Mouse (Mus musculus) intestine, embryonic 16.5 days (tissue): ENCODE data around the gene Ruvbl2. TPM values are rescaled to one million over a fixed set of nuclear protein-coding genes. Genes with fewer than 3 reads are reported as not detected.
"Not testable (repeated sequence)": the region's sequence is repeated elsewhere in the genome, so short reads cannot be mapped to it uniquely, and the experiment has no call there.

Experiments
- ATAC-seq: fragments of 200-750 bp; cut with Nextera tagmentation; 2 replicates; pipeline ENCODE4 v1.8.0; 2017; ENCODE audit warnings: moderate TSS enrichment, moderate library complexity
- H3K27ac ChIP-seq: fragments of 300-500 bp; sonication (generic); 2 replicates; pipeline ENCODE4 v1.5.1; 2014; ENCODE audit warnings: mild to moderate bottlenecking, low read length
- H3K27me3 ChIP-seq: fragments of 300-500 bp; sonication (generic); replicated peaks from 2 replicates; pipeline ENCODE4 v1.6.1; 2014; ENCODE audit warnings: low read length, control low read depth, mixed read lengths; ENCODE audit not compliant: control insufficient read depth, insufficient read depth
- H3K36me3 ChIP-seq: fragments of 300-500 bp; sonication (generic); 2 replicates; pipeline ENCODE4 v1.6.1; 2014; ENCODE audit warnings: low read length, control low read depth; ENCODE audit not compliant: control insufficient read depth, insufficient read depth
- H3K4me1 ChIP-seq: fragments of 300-500 bp; sonication (generic); 2 replicates; pipeline ENCODE4 v1.6.1; 2014; ENCODE audit warnings: low read length, control low read depth, mixed read lengths; ENCODE audit not compliant: control insufficient read depth, insufficient read depth
- H3K4me2 ChIP-seq: fragments of 300-500 bp; sonication (generic); 2 replicates; pipeline ENCODE4 v1.6.1; 2014; ENCODE audit warnings: low read depth, low read length, control low read depth
- H3K4me3 ChIP-seq: fragments of 300-500 bp; sonication (generic); 2 replicates; pipeline ENCODE4 v1.5.1; 2014; ENCODE audit warnings: mild to moderate bottlenecking, low read length
- H3K9ac ChIP-seq: fragments of 300-500 bp; sonication (generic); 2 replicates; pipeline ENCODE4 v1.6.1; 2014; ENCODE audit warnings: low read depth, low read length
- H3K9me3 ChIP-seq: fragments of 300-500 bp; sonication (generic); 2 replicates; pipeline ENCODE4 v1.6.1; 2016; ENCODE audit warnings: low read length, control low read depth; ENCODE audit not compliant: control insufficient read depth
- WGBS: fragments of 180-500 bp; shearing (Covaris S2); extraction: QIAGEN DNeasy Blood & Tissue Kit; methylation state at CpG from one replicate; pipeline ENCODE4 v1.1.7; 2014; 5-methylcytosine and 5-hydroxymethylcytosine counted together
- polyA plus RNA-seq: library from polyadenylated mRNA; unstranded; fragments of >200 nt; fragmentation: Nextera tagmentation; extraction: Ambion mirVana; gene quantifications from 2 replicates; pipeline ENCODE4 v1.2.1, GENCODE M21; 2015

The Ruvbl2 gene
- polyA plus RNA-seq, 1 experiment from 2014 or later: 134 TPM

DNA sequence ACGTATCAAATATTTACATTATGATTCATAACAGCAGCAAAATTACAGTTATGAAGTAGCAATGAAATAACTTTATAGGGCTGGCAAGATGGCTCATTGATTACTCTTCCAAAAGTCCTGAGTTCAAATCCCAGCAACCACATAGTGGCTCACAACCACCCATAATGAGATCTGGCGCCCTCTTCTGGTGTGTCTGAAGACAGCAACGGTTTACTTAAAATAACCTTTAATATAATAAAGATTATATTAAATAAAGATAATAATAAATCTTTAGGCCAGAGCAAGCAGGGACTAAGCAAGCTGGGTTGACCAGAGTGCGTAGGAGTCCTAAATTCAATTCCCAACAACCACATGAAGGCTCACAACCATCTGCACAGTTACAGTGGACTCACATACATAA, 25.0 kb upstream of the Ruvbl2 start:
- H3K27me3 ChIP-seq, H3K9ac ChIP-seq, H3K9me3 ChIP-seq, H3K4me2 ChIP-seq, ATAC-seq, H3K4me3 ChIP-seq, H3K36me3 ChIP-seq, H3K27ac ChIP-seq: not testable (repeated sequence)
- 73% methylated on average over 4 of the region's 4 CpGs for WGBS
- peaks cover 37% of the 10 kb centered on the region for H3K4me1 ChIP-seq

DNA sequence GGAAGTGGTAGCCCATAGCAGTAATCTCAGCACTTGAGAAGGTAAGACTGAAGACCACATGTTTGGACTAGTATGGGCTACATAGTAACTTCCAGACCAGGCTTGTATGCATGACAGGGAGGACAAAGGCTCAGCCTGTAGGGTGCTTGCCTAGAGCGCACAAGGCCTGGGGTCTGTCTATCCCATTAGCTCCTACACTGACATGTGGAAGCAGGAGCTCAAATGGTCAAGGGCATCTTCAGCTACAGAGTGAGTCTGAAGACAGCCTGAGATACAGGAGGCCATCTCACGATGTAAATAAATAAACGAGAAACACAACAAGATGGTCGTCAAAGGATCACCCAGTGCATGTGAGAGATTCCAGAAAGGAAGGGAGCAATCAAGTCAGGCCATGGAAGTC, 24.4 kb upstream of the Ruvbl2 start:
- H3K9ac ChIP-seq: no peak overlapping the region
- no peaks in the 10 kb centered on the region for H3K9me3 ChIP-seq
- WGBS: 84% methylated on average over 4 of the region's 4 CpGs
- ATAC-seq: no peak
- peaks cover 3% of the 10 kb centered on the region for H3K36me3 ChIP-seq
- H3K27ac ChIP-seq: peak overlapping the region; percentile 17; the same call in 1 of the 2 replicates
- H3K4me1 ChIP-seq: peaks cover 39% of the 10 kb centered on the region
- no peaks in the 10 kb centered on the region for H3K27me3 ChIP-seq
- no peak overlapping the region for H3K4me2 ChIP-seq
- no peak overlapping the region for H3K4me3 ChIP-seq

DNA sequence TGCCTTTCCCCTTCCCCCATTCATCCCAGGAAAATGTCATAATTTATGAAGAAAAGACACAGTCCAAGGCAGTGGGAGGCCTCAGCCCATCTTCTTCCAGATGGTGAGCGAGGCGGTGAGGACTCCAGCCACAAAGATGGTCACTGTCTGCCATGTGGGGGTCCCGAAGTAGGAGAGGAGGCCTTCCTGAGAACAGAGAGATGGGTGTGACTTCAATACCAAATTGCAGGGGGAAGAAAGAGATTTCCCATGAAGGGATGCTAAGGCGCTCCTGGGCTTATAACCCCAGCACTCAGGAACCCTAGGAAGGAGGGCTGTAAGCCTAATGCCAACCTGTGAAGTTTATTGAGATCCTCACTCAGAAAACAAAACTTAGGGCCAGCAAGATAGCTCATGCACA, 23.9 kb upstream of the Ruvbl2 start:
- ATAC-seq: no peak
- H3K4me3 ChIP-seq: no peak overlapping the region
- H3K4me2 ChIP-seq: no peak overlapping the region
- H3K9ac ChIP-seq: no peak overlapping the region
- H3K27me3 ChIP-seq: no peaks in the 10 kb centered on the region
- peaks cover 7% of the 10 kb centered on the region for H3K36me3 ChIP-seq
- 69% methylated on average over 4 of the region's 4 CpGs for WGBS
- H3K4me1 ChIP-seq: peaks cover 39% of the 10 kb centered on the region
- no peaks in the 10 kb centered on the region for H3K9me3 ChIP-seq
- peak overlapping the region; percentile 95 for H3K27ac ChIP-seq

DNA sequence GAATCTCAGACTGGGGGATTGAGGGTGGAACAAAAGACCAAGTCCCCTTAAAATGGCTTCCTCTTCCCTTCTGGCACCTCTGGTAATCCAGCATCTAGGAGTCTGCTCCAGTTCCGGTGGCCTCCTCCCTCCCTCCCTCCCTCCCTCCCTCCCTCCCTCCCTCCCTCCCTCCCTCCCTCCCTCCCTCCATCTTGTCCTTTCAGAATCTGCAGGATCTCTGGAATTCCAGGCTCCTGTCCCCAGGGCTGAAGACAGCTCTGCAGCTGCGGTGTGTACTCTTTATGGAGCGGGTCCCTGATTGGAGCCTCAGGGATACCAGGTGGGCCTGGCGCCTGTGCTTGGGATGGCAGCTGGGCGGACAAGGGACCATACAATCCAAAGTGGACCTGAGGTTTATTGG, 23.4 kb upstream of the Ruvbl2 start:
- no peaks in the 10 kb centered on the region for H3K27me3 ChIP-seq
- H3K36me3 ChIP-seq: peaks cover 7% of the 10 kb centered on the region
- no peaks in the 10 kb centered on the region for H3K9me3 ChIP-seq
- no peak overlapping the region for H3K4me3 ChIP-seq
- peak overlapping the region; percentile 54 for H3K4me2 ChIP-seq
- peak overlapping the region; percentile 69 for H3K9ac ChIP-seq
- peaks cover 39% of the 10 kb centered on the region for H3K4me1 ChIP-seq
- WGBS: 48% methylated on average over 5 of the region's 5 CpGs
- peak; percentile 1; the same call in 1 of the 2 replicates for ATAC-seq
- H3K27ac ChIP-seq: peak overlapping the region; percentile 95

DNA sequence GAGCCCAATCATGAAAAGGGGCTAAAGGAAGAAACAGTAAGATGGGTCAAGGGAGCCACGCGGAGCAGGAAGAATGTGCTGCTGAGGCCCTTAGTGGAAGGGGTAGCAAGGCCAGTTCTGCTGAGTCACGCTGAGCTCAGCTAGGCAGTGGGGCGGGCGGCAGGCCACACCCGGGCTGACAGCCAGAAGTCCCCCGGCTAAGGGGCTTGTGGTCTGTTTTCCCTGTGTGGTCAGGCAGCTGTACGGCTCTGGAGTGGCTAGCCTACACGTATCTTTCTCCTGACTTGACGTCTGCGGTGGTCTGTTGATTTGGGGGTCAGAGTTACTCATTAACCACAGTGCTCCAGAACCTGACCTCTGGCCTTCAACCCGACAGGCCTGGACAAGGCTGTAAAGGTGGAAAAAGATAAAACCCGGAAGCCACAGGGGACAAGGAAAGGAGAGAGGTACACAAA, 23.0 kb upstream of the Ruvbl2 start:
- peak overlapping the region; percentile 54 for H3K4me2 ChIP-seq
- peaks cover 7% of the 10 kb centered on the region for H3K36me3 ChIP-seq
- peak overlapping the region; percentile 47 for H3K4me3 ChIP-seq
- no peaks in the 10 kb centered on the region for H3K9me3 ChIP-seq
- H3K27ac ChIP-seq: peak overlapping the region; percentile 95
- peaks cover 37% of the 10 kb centered on the region for H3K4me1 ChIP-seq
- 11% methylated on average over 13 of the region's 13 CpGs for WGBS
- ATAC-seq: peak; percentile 57
- no peaks in the 10 kb centered on the region for H3K27me3 ChIP-seq
- peak overlapping the region; percentile 69 for H3K9ac ChIP-seq

DNA sequence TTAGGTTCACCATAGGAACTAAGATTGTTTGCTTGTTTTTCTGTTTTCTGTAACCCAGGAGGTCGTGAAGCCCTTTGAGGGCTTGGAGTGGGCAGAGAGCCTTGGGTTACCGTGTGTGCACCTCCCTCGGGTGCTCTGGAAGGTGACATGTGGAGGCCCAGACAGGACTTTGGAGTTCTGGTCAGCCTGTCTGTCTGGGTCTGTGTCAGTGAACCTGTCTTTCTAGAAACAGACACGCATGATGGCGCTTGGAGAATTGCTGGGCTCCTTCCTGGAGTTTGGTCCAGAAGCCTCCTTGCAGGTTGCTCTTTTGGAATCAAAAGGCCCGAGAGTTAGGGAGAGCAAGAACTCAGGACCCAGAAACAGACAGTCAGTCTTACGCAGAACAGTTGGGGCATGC, 22.5 kb upstream of the Ruvbl2 start:
- peak overlapping the region; percentile 95 for H3K27ac ChIP-seq
- peak; percentile 11 for ATAC-seq
- 62% methylated on average over 7 of the region's 7 CpGs for WGBS
- H3K4me2 ChIP-seq: peak overlapping the region; percentile 54
- H3K9me3 ChIP-seq: no peaks in the 10 kb centered on the region
- peak overlapping the region; percentile 69 for H3K9ac ChIP-seq
- peaks cover 9% of the 10 kb centered on the region for H3K36me3 ChIP-seq
- no peaks in the 10 kb centered on the region for H3K27me3 ChIP-seq
- H3K4me1 ChIP-seq: peaks cover 32% of the 10 kb centered on the region
- peak overlapping the region; percentile 47 for H3K4me3 ChIP-seq

- peak within 1 kb of the TSS; percentile 82 for H3K4me3 ChIP-seq
- H3K27ac ChIP-seq: peak within 1 kb of the TSS; percentile 95
- peaks cover 29% of the 10 kb centered on the region for H3K4me1 ChIP-seq
- peak within 1 kb of the TSS; percentile 67 for H3K4me2 ChIP-seq
- peak within 1 kb of the TSS; percentile 77 for H3K9ac ChIP-seq
- peak; percentile 88 for ATAC-seq
- WGBS: under 1% methylated on average over 31 of the region's 37 CpGs
- H3K27me3 ChIP-seq, H3K9me3 ChIP-seq: not testable (repeated sequence)
- H3K36me3 ChIP-seq: peaks cover 13% of the 10 kb centered on the region
Measured at GRCm38 (mm10) chr7:45459564-45460140, 21.8 kb upstream of the Ruvbl2 start, which contains the start of gene Ftl1. TSS of gene Ftl1 (minus strand) at chr7:45459884.

DNA sequence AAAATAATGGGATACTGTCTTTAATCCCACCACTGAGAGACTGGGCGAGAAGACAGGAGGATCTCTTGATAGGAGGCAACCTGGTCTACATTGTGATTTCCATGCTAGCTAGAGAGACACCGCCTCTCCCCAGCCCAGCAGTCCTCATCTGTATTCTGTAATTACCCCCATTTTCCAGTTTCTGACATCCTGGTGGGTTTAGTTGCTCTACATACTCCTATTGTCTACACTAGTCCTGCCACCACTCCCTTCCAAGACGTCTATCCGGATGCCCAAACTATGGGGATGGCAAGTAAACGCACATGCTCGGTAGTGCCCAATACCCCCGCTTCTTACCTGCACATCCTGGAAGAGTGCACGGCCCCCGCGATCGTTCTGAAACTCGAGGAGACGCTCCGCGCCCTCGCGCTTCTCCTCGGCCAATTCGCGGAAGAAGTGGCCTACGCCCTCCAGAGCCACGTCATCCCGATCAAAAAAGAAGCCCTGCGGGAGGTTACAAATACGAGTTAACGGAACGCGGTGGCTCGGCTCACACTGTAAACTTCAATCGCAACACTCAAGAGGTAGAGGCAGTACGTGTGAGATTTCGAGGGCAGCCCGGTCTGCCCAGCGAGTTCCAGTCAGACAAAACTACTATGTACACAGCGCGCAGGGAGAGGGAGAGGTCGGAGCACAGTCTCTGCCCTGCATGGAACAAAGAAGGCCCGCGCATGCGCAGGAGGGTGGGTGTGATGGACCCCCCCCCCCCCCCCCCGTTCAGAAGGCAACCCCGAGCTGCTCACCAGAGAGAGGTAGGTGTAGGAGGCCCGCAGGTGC, 21.1 kb upstream of the Ruvbl2 start:
- Histone ChIP-seq H3K4me2 (peak overlapping the region; percentile 67), H3K27ac (peak overlapping the region; percentile 92), H3K27me3 (no peaks in the 10 kb centered on the region), H3K4me3 (peak overlapping the region; percentile 82), H3K9me3 (no peaks in the 10 kb centered on the region), H3K9ac (peak overlapping the region; percentile 77), H3K36me3 (peaks cover 17% of the 10 kb centered on the region), H3K4me1 (peaks cover 29% of the 10 kb centered on the region)
- ATAC-seq: peak; percentile 49
- WGBS: under 1% methylated on average over 43 of the region's 43 CpGs

- Histone ChIP-seq H3K4me1 (peaks cover 29% of the 10 kb centered on the region), H3K27ac (peak overlapping the region; percentile 92), H3K4me2 (peak overlapping the region; percentile 67), H3K27me3 (no peaks in the 10 kb centered on the region), H3K9me3 (no peaks in the 10 kb centered on the region), H3K36me3 (peaks cover 17% of the 10 kb centered on the region), H3K4me3 (peak overlapping the region; percentile 82), H3K9ac (peak overlapping the region; percentile 77)
- 51% methylated on average over 10 of the region's 10 CpGs for WGBS
- ATAC-seq: peak; percentile 39
Measured at GRCm38 (mm10) chr7:45457204-45458060, 19.5 kb upstream of the Ruvbl2 start.
